Mouse (Mus musculus): ENCODE results near the gene Spag6.

GRCm38 (mm10) chr2:18694611-18694950 is 749 bp downstream of the Spag6 start:
- TF ChIP-seq EP300 (IDR thresholded peaks at IDR 0.05; ENCODE audit: insufficient read depth, low read depth, low read length) = no peak
- TF ChIP-seq POLR2A (IDR thresholded peaks at IDR 0.05; ENCODE audit: insufficient read depth, low read length) = no peak
- no peak for TF ChIP-seq CTCF (IDR thresholded peaks at IDR 0.05; ENCODE audit: low read depth, low read length)

Measured in ES-Bruce4 (cell line).